Mouse (Mus musculus): ENCODE data around the gene Igdcc4. TPM values are rescaled to one million over a fixed set of nuclear protein-coding genes. Genes with fewer than 3 reads are reported as not detected.

Igdcc4 gene
- total and polyA plus RNA-seq, 2 experiments from 2014 or later, result 9.6 to 30.7 TPM

GRCm38 (mm10) chr9:65178336-65179213, 77.3 kb downstream of the Igdcc4 start:
- H3K27me3 ChIP-seq (ENCODE audit: insufficient read depth, low read length), result no peaks in the 10 kb centered on the region
- peak overlapping the region; percentile 25; the same call in 1 of the 2 replicates for H3K9ac ChIP-seq
- peaks cover 9% of the 10 kb centered on the region for H3K4me1 ChIP-seq (ENCODE audit: insufficient read depth)
- no peak overlapping the region for H3K4me3 ChIP-seq (ENCODE audit: low read depth, low read length)
- no peak for TF ChIP-seq CTCF (IDR thresholded peaks at IDR 0.05; ENCODE audit: low read depth)
- peak overlapping the region; percentile 32 for H3K4me2 ChIP-seq (ENCODE audit: low read depth)
- ATAC-seq (peak; percentile 72), DNase-seq (peak; percentile 47)
- WGBS, result 8% methylated on average over 22 of the region's 22 CpGs
- no peaks in the 10 kb centered on the region for H3K9me3 ChIP-seq (ENCODE audit: low read length)
- peaks cover 22% of the 10 kb centered on the region; the same call in 1 of the 2 replicates for H3K36me3 ChIP-seq (ENCODE audit: insufficient read depth)
- H3K27ac ChIP-seq (ENCODE audit: low read depth, low read length), result peak overlapping the region; percentile 66

- TF ChIP-seq CTCF (IDR thresholded peaks at IDR 0.05; ENCODE audit: low read depth), result no peak
- no peaks in the 10 kb centered on the region for H3K27me3 ChIP-seq (ENCODE audit: insufficient read depth, low read length)
- peaks cover 33% of the 10 kb centered on the region for H3K36me3 ChIP-seq (ENCODE audit: insufficient read depth)
- H3K9me3 ChIP-seq (ENCODE audit: low read length), result no peaks in the 10 kb centered on the region
- no peak overlapping the region for H3K9ac ChIP-seq
- ATAC-seq (no peak; the same call in 1 of the 2 replicates), DNase-seq (peak; percentile 17)
- WGBS, result 45% methylated on average over 17 of the region's 17 CpGs
- peaks cover 9% of the 10 kb centered on the region for H3K4me1 ChIP-seq (ENCODE audit: insufficient read depth)
- no peak overlapping the region for H3K4me3 ChIP-seq (ENCODE audit: low read depth, low read length)
- peak overlapping the region; percentile 32 for H3K4me2 ChIP-seq (ENCODE audit: low read depth)
- no peak overlapping the region for H3K27ac ChIP-seq (ENCODE audit: low read depth, low read length)
Observed at GRCm38 (mm10) chr9:65179817-65180624, 78.7 kb downstream of the Igdcc4 start.

Other genes with a start within 250 kb of the Igdcc4 start
- gene Slc24a1, start 149.9 kb upstream of the Igdcc4 start, total RNA-seq (2014; rRNA removed), result 0.08 and 0.24 TPM in 2 replicates
- 0.15 and 0.34 TPM in 2 replicates for gene Slc24a1, start 149.9 kb upstream of the Igdcc4 start, polyA plus RNA-seq (2015; fragmentation: Nextera tagmentation; extraction: Ambion mirVana)
- gene Ints14, start 140.6 kb upstream of the Igdcc4 start, total RNA-seq (2014; rRNA removed), result 33.9 and 37.5 TPM in 2 replicates
- 33.4 and 34.6 TPM in 2 replicates for gene Ints14, start 140.6 kb upstream of the Igdcc4 start, polyA plus RNA-seq (2015; fragmentation: Nextera tagmentation; extraction: Ambion mirVana)
- 180 and 182 TPM in 2 replicates for gene Hacd3, start 79.8 kb upstream of the Igdcc4 start, total RNA-seq (2014; rRNA removed)
- 117 and 165 TPM in 2 replicates for gene Hacd3, start 79.8 kb upstream of the Igdcc4 start, polyA plus RNA-seq (2015; fragmentation: Nextera tagmentation; extraction: Ambion mirVana)
- 90.4 and 111 TPM in 2 replicates for gene Dpp8, start 69.1 kb upstream of the Igdcc4 start, total RNA-seq (2014; rRNA removed)
- gene Dpp8, start 69.1 kb upstream of the Igdcc4 start, polyA plus RNA-seq (2015; fragmentation: Nextera tagmentation; extraction: Ambion mirVana), result 21.2 and 25.6 TPM in 2 replicates
- gene Igdcc3, start 39.7 kb downstream of the Igdcc4 start, total RNA-seq (2014; rRNA removed), result 2.7 and 3.0 TPM in 2 replicates
- 2.6 and 4.2 TPM in 2 replicates for gene Igdcc3, start 39.7 kb downstream of the Igdcc4 start, polyA plus RNA-seq (2015; fragmentation: Nextera tagmentation; extraction: Ambion mirVana)
- 6.1 and 6.3 TPM in 2 replicates for gene Parp16, start 93.9 kb downstream of the Igdcc4 start, total RNA-seq (2014; rRNA removed)
- 4.2 and 6.7 TPM in 2 replicates for gene Parp16, start 93.9 kb downstream of the Igdcc4 start, polyA plus RNA-seq (2015; fragmentation: Nextera tagmentation; extraction: Ambion mirVana)
- 0.14 and 0.46 TPM in 2 replicates for gene Cilp, start 163.7 kb downstream of the Igdcc4 start, total RNA-seq (2014; rRNA removed)
- gene Cilp, start 163.7 kb downstream of the Igdcc4 start, polyA plus RNA-seq (2015; fragmentation: Nextera tagmentation; extraction: Ambion mirVana), result 0.09 and 0.16 TPM in 2 replicates
- 34.9 and 39.0 TPM in 2 replicates for gene Clpx, start 192.8 kb downstream of the Igdcc4 start, total RNA-seq (2014; rRNA removed)
- 34.4 and 38.7 TPM in 2 replicates for gene Clpx, start 192.8 kb downstream of the Igdcc4 start, polyA plus RNA-seq (2015; fragmentation: Nextera tagmentation; extraction: Ambion mirVana)
- gene Pdcd7, start 244.6 kb downstream of the Igdcc4 start, total RNA-seq (2014; rRNA removed), result 21.8 and 22.0 TPM in 2 replicates
- gene Pdcd7, start 244.6 kb downstream of the Igdcc4 start, polyA plus RNA-seq (2015; fragmentation: Nextera tagmentation; extraction: Ambion mirVana), result 8.5 and 9.2 TPM in 2 replicates

All from forebrain, postnatal 0 days (tissue).